Mouse (Mus musculus): ENCODE results near the gene Plg.

Plg gene

DNA sequence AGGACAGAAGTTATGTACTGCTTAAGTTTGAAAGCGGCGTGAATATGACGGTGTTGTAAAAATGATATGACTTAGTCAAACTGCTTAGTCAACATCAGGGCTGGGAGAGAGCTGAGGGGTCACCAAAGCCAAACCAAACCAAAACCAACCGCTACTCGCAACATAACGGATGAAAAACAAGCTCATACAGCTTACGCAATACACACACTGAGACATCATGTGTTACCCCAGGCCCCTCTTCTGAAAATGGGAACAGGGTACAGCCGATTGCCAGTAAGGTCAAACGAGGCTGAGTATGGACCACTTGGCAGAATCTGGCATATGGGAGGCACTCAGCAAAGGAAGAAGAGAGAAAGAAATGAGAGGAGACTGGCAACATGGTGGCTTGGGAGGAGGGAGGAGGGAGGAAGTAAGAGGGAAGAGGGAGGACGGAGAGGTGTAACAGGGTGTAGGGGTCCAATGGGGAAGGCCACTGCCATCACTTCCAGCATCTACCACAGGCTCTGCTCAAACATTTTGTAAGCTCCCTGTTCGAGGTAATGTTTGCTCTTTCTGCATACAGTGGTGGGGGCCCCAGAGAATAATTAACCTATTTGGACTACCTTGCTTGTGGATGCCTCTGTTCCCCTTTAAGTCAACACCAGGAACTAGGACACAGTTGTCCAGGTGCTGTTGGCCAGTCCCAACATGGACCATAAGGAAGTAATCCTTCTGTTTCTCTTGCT is at the start of gene Plg:
Gene Plg, plus strand, starts transcription at position 628 of the 725 bp plus-strand sequence.
- no peak for DNase-seq (ENCODE audit: low spot score in 2 of 2)

DNA sequence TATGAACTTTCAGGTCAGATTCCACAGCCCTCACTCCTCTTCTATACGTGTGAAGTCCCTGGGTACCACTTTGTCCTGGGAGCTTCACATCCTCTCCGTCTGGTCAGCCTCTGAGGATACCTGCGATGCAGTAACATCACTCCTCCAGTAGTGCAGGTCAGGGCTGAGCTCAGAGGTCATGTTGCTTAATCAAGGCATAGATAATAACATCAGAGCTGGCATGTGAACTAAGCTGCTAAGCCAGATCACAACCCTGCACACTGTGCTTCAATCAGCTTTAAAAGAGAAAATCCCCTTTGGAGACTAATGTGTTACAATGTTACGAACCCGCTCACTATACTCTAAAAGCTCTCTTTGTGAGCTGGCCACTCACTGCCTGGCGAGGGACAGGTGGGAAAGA is 43.3 kb upstream of the Plg start:
- no peak for DNase-seq (ENCODE audit: low spot score in 2 of 2)

DNA sequence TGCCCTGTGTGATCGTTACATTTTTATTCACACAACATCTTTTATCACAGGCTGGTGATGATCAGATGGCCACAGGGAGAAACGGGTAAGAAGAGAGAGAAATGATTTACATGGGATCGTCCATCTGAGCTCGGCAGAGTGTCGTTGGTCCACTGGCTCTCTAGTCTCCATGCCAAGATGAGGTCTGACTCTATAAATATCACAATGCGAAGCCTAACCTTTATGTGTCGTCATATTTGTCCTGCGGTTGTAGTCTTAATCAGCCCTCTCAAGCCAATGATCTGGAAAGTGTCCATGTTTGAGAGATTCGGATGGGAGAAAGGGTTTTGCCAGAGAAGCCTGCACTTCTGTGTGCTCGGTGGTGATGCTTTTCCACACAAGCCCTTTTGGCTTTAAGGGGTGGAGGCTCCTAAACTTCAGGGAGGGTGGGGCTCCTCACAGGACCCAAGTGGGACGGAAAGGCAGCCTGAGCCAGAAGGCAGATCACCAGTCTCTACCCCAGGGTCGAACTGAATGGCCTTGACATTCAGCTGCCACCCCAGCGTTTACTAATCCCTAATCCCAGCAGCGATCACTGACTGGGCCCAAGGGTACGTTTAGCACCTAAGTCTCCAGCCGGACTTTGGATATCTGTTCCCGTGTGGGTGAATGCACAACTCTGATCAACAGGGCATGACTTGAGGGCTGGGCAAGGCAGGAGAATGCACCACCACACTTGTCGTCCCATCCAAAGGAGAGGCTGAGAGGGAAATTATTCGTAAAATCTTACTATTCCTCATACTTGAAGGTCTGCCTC is 42.1 kb upstream of the Plg start:
- DNase-seq (ENCODE audit: low spot score in 2 of 2), result no peak

DNA sequence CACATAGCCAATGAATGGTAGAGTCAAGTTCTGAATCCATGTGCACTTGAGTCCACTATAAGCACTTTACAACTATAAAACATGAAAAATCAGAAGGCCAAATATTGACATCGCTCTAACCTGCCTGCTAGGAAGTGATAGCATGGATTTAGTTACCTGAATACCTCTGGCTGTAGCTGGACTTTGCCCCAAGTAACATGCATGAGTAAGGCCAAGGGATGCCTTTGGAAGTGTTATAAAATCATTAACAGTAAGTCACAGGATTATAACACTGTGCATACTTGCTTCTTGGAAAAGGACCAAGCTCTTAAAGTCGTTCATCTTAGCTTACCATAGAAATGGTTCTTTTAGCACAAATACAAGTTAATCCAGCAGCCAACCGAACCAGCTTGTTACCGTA is 41.3 kb upstream of the Plg start:
- no peak for DNase-seq (ENCODE audit: low spot score in 2 of 2)

DNA sequence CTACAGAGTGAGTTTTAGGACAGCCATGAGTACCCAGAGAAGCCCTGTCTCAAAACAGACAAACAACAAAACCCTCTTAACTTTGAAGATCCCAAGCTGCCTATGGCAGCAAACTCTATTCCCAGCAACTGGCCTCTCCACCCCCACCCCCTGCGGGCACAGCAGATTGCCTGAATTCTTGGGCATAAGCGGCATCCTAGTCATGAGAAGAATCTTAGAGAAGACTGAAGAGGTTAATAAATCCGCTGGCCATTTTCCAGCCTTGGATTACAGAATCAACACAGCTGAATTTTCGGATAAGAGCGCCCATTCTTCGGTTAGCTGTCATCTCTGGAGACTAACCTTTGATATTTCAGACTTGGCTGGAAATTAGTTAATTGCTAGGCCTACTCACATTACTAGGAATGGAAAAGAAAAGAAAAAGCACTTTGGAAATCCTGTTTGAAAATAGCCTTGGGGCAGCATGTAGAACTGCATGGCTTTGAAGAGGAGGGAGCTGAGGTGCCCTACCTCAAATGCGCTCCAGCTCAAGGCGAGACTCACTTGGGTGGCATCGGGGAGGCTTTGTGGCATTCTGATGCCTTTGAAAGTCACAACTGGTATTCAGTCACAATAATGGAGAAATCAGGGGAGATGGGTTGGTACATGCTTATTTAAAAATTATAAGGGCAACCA is 34.6 kb upstream of the Plg start:
- no peak for DNase-seq (ENCODE audit: low spot score in 2 of 2)

DNA sequence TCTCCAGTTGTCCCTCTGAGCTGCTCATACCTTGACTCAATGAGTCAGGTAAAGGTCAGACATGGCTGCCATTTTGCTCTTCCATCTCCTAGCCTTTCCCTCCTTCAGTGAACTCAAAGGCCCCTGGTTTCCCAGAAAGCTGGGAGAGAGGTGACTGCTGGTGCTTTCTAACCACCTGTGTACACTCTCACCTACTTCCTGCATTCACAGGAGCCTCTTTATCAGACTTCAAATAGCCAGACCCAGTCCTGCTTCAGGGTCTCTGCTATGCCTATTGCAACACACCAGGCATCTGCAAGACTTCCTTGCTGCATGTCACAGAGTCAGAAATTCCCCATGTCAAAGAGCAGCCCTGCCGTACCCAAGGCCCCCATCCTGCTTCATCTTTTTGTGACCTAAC is 30.9 kb upstream of the Plg start:
- DNase-seq (ENCODE audit: low spot score in 2 of 2), result no peak

DNA sequence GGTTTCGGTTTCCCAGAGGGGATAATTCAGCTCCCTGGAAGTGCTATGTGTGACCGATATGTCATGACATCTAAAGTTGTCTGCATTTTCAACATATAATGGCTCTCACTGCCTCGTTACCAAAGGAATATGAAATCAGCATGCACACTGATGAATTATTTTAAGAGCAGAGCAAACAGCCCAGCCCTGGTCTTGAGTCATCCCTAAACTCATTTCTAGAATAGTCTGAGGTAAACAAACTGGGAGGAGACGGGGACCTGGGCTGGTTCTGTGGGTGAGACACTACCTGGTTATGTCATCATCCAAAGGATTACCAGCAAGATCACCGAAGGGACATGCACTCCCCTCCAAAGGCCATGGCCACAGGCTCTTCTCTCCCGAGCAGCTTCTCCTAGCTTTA is 26.8 kb upstream of the Plg start:
- no peak for DNase-seq (ENCODE audit: low spot score in 2 of 2)

DNA sequence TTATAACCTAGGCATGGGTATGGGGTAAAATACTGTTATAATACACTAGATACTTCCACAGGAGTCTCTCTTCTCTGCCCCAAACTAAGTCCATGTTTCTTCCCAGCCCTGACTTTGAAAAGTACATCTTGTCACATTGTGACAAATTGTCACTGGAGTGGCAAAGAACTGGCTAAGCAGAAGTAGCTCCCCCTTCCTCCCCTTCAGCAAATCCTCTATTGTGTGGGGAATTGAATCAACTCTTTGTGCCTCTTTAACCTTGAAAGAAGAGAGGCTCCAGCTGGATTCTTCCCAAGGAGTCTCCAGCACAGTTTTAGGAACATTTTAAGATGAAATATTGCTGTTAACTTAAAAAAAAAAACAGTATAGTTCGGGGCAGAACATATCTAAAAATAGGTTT is 25.6 kb upstream of the Plg start:
- DNase-seq (ENCODE audit: low spot score in 2 of 2), result no peak

DNA sequence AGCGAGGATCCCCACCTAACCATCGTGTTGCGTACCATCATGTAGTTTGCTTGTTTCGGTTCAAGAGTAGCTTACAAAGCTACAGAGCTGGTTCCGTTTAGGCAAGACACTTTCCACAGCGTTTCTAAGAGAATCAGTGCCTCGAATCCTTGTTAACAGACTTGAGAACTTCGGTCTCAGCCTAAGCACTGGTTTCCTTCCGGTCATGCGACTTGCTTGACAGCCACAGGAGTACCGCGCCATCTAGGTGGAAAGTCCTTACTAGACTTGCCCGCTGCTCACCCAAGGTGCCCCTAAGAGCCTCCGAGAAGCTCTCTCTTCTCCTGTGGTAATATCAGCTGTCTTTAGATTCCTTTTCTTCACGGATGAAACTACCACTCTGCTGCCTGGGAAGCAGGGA is 18.5 kb upstream of the Plg start:
- no peak for DNase-seq (ENCODE audit: low spot score in 2 of 2)

DNA sequence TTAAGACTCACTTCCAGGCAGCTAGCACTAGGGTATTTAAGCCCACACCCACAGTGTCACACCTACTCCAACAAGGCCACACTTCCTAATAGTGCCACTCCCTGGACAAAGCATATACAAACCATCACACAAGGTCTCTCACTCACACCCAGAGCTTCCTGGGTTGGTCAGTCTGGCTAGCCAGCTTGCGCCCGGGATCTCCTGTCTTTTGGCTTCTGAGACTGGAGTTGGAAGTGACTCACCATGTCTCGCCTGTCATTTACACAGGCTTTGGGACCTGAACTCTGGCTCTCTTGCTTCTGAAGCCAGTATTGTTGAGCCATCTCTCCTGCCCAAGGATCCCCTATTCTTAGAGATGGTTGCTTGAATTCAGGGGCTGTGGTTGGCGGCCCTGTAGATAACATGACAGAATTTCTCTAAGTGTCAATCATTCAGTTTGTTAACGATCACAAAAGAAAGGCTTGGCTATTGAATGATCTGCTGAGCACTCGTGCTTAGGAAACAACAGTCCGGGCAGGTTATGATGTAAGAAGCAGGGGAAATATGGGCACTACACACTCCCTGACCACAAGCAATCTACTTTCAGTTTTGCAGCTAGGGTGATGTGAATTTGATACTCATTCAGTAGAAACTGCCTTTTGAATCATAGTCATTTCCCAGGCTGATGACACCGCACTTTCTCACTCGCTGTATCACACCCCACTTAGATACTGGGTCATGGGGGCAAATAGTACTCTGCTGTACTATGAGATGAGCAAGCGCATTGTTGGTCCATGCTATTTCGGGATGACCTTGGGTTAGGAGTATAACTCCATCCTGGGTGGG is 14.6 kb upstream of the Plg start:
- no peak for DNase-seq (ENCODE audit: low spot score in 2 of 2)

DNA sequence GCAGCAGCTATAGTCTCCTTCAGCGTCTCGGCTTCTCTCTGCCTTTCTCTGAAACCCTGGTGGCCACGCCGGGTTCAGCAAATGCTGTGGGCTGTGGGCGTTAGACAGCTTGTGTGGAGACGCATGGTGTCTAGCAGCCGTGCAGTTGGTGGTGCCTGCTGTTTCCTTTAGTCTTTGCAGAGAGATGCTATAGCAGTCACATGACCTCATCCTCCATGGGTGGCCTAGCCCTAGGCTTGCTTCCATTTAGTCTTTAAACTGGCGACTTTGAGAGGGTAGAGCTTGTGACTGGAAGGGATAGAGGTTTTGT is 14.0 kb upstream of the Plg start:
- no peak for DNase-seq (ENCODE audit: low spot score in 2 of 2)

DNA sequence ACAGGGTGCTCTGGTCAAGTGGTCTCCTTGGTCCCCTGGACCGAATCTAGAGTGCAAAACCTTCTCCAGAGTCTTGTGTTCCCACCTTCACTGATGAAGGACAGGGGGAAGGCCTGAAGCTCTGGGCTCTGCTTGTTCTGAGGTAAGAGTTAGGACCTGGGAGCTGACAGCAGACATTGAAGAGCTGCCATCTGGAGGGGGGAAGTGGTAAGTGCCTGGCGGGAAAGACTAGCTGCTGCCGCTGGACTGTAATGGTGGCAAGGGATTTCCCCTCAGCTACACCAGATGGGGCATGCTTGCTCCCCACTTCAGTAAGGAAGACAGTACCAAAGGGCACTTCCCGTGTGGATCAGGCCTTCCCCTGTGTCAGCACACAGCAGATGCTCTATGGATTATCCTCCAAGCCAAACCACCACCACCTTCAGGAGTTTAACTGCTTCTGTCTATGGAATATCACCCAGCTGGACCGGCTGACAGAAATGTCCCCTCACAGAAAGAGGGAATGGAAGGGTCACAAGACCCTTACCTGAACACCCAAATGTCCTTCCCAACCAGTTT is 11.0 kb upstream of the Plg start:
- peak in 1 of 2 experiments; percentile 44 for DNase-seq (ENCODE audit: low spot score in 2 of 2)

DNA sequence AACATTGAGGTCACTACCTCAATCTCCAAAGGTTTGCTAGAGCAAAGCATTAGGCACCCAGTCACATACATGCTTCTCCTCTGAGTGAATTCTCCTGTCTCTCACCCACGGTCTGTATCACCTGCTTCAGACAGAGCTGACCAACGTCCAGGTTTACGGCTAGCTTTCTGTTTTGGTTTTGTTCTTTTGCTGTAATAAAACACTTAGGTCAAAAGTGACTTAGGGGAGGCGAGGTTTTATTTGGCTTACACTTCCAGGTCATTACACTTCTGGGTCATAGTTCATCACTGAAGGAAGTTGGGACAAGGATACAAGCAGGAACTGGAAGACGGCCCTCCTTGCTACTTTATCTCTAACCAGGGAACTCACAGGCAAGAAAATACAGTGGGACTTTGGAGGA is 9.0 kb upstream of the Plg start:
- no peak for DNase-seq (ENCODE audit: low spot score in 2 of 2)

DNA sequence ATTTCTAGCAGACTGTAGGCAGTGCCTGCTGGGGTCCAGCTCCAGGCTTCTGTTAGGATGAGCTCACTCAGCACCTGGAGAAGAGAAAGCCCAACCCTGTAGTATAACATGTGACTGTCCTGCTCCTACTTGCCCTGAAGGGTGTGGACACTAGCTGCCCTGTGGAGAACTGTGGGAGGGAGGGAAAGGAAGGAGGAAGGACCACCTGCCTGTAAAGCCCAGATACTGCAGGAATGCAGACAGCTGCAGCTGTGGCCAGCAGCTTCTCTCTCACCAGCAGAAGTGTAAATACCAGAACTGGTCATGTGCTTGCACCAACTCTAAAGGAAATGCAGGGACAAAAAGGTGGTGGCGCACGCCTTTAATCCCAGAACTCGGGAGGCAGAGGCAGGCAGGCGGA is 8.1 kb upstream of the Plg start:
- no peak for DNase-seq (ENCODE audit: low spot score in 2 of 2)

DNA sequence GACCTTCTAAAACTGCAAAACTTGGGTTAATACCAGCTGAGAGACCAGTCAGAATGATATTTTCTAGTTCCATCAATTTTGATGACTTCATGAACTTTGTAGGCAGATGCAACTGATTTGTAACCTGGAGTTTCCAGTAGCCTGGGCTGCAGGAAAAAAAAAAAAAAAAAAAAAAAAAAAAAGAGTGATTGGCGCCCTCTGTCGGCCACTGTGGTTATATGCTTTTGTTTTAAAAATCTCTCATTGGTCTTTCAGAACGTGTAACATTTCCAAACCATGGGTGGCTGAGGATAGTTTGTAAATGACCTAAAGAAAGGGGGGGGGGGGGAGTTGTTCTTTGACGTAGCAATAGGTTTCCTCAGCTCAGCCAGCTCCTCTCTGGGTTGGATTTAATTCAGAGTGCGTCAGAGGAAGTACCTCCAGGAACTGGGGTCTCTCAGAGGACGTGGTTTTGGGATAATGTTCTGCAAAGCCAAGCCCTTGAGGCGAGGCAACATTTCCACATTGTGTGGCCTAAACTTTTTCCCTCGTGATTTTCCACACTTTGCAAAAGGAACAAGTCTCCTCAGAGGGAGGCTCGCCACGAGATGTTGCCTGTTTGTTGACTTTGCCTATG is 7.0 kb upstream of the Plg start:
- DNase-seq (ENCODE audit: low spot score in 2 of 2), result no peak

DNA sequence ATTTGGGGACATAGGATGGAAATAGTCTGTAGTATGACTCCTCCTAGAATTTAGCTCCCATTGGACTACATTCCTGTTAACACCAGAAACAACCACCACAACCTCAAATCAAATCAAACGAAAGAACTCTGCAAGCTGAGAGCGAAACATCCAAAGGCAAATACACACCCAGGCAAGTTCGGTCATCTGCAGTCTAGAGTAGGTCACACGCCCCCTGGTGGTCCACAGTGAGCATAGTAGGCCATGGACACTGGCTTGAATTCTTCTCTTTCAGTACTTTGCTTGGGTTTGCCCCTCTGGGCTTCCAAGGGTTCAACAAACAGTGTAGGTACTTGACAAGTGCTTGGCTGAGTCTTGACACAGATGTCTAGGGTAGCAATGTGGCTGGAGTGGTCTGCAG is 6.4 kb upstream of the Plg start:
- DNase-seq (ENCODE audit: low spot score in 2 of 2), result peak; percentile 46 to 71

DNA sequence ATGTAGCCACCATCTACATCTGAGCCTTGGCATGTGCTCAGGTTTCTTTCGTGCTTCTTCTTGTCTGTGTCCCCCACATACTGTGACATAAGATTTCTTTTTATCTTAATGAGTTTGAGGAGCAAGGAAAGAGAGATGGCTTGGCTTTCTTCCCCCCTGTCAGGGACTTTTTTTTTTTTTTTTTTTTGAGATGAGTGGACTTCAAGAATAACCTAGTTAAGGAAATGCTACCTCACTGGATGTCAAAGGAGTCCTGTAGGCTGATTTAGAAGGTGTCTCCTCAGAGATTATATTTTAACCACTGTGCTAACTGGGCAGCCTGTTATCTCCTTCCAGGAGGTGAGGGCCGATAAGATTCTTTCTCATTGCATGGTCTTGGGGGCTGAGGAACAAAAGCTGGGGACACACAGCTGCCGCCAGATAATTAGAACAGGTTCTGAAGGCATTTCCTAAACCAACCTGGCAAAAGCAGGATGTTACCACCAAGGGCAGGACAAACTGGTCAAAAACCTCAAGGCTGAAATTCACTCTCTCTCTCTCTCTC is 4.7 kb upstream of the Plg start:
- DNase-seq (ENCODE audit: low spot score in 2 of 2), result no peak

DNA sequence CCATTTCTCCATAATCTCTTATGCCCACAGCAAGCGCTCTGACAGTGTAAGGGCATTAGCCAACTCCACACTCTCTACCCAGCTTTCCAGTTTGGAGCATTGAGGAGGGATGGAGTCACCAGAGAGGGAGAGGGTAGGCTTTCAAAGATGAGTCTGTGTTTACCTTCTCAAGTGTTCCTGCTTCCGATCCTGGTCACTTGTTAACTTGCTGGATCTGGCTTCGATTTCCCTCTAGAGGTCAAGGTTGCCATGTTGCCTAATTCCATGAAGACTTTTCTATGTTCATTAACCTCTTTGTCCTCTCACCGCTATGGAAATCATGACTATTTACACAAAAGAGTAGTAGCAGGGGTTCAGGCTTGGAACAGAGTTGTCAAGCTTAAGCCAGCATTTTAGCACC is 1.9 kb downstream of the Plg start:
- DNase-seq (ENCODE audit: low spot score in 2 of 2), result no peak

DNA sequence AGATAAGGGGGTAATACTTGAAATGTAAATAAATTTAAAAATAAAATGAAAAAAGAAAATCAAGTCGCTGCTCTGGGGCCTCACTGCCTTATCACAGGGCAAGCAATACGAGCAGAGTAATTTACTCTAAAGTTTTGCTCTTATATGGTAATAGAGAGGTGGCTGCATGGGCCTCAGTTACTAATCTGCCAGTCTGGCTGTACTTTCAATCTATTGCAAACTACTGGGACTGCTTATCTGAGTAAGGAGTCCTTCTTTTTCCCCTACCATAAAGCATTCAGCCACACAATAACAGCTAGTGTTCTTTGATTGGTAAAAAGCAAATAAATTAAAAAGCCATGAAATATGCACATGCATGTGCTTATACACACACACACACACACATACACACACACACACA is 3.2 kb downstream of the Plg start:
- no peak for DNase-seq (ENCODE audit: low spot score in 2 of 2)

DNA sequence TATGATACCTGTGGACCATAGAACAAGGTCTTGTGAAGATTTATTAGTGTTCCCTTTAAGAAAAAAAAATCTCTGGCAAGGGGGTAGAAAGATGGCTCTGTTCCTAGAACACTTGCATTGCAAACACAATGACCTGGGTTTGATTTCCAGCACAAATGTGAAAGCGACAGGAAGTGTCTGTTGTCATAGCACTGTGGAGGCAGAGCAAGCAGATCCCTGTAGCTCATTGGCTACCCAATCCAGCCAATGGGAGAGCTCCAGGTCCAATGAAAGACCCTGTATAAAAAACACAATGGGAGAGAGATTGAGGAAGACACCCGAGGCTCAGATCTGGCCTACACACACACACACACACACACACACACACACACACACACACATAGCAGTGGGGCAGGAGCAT is 4.1 kb downstream of the Plg start:
- DNase-seq (ENCODE audit: low spot score in 2 of 2), result no peak

All from urinary bladder, postnatal 4 days (tissue).